34 mouse cellular contexts compared by ENCODE assay signal in the genomic region with DNA sequence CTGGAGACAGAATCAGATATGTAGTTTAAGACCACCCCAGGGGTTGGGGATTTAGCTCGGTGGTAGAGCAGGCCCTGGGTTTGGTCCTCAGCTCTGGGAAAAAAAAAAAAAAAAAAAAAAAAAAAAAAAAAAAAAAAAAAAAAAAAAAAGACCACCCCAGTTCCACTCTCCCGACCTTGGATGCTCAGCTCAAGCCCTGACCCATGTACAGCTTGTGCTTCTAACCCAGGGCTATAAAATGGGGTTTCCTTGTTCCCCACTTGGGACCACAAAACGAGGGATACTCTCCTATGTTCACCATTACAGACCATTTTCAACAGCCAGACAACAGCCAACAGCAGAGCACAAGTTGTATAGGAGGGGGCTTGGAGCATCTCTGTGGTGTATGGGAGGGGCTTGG.
"Had no signal": no experiment of that assay in that cellular context is flagged by ENCODE, and none has a peak within 500 bp of the region (broad histone marks: within the 10 kb centered on the region; RNA-seq: fewer than 3 reads in every experiment).

No protein-coding gene starts in this region.

- DNase-seq: heart, postnatal 10 days; heart, postnatal 14 days; heart, postnatal 36 days; heart, postnatal 4 days; kidney, adult 11 months; kidney, adult 18-20 months; kidney, adult 2 months; kidney, adult 8-10 months; kidney, adult 9 months; kidney, postnatal 10 days; kidney, postnatal 14 days; kidney, postnatal 25 days; kidney, postnatal 36 days; kidney, postnatal 4 days; layer of hippocampus, adult 9-11 months; layer of hippocampus, postnatal 36 days had no signal

- H3K4me3 ChIP-seq: heart, embryonic 12.5 days; heart, embryonic 13.5 days; heart, embryonic 15.5 days; hindbrain, embryonic 10.5 days; hindbrain, embryonic 12.5 days; hindbrain, embryonic 13.5 days; hindbrain, embryonic 15.5 days; intestine, embryonic 15.5 days; kidney, embryonic 15.5 days; layer of hippocampus, adult 2 months; left cerebral cortex, adult 2 months had no signal

- H3K9ac ChIP-seq: heart, embryonic 12.5 days; heart, embryonic 13.5 days; heart, embryonic 15.5 days; hindbrain, embryonic 12.5 days; hindbrain, embryonic 13.5 days; hindbrain, embryonic 14.5 days; hindbrain, embryonic 15.5 days; intestine, embryonic 15.5 days; kidney, embryonic 15.5 days had no signal

- H3K4me2 ChIP-seq: heart, embryonic 12.5 days; heart, embryonic 13.5 days; heart, embryonic 15.5 days; hindbrain, embryonic 12.5 days; hindbrain, embryonic 13.5 days; hindbrain, embryonic 14.5 days; hindbrain, embryonic 15.5 days; intestine, embryonic 15.5 days; kidney, embryonic 15.5 days had no signal

- H3K27me3 ChIP-seq: heart, embryonic 12.5 days; heart, embryonic 13.5 days; heart, embryonic 15.5 days; hindbrain, embryonic 12.5 days; hindbrain, embryonic 13.5 days; hindbrain, embryonic 15.5 days; kidney, embryonic 15.5 days had no signal

- ATAC-seq: hindbrain, embryonic 16.5 days; hindbrain, postnatal 0 days; inflammation-experienced regulatory T-cells, adult 6 months; intestine, embryonic 15.5 days; intestine, embryonic 16.5 days; intestine, postnatal 0 days had no signal

- H3K36me3 ChIP-seq: heart, embryonic 12.5 days; heart, embryonic 13.5 days; heart, embryonic 15.5 days; hindbrain, embryonic 12.5 days; hindbrain, embryonic 13.5 days; hindbrain, embryonic 15.5 days; intestine, embryonic 15.5 days had no signal

- H3K9me3 ChIP-seq: heart, embryonic 12.5 days; heart, embryonic 13.5 days; heart, embryonic 15.5 days; hindbrain, embryonic 10.5 days; hindbrain, embryonic 12.5 days; hindbrain, embryonic 13.5 days; hindbrain, embryonic 15.5 days; intestine, embryonic 15.5 days; kidney, embryonic 15.5 days had no signal

- H3K27ac ChIP-seq: heart, embryonic 13.5 days; heart, embryonic 15.5 days; hindbrain, embryonic 10.5 days; hindbrain, embryonic 12.5 days; hindbrain, embryonic 13.5 days; hindbrain, embryonic 14.5 days; hindbrain, embryonic 15.5 days; hindbrain, postnatal 0 days; intestine, embryonic 15.5 days; kidney, embryonic 15.5 days; kidney, postnatal 0 days; layer of hippocampus, adult 2 months; left cerebral cortex, adult 2 months had no signal
